Mouse (Mus musculus): ENCODE results near the gene Trpc1.

Gene Trpc1

DNA sequence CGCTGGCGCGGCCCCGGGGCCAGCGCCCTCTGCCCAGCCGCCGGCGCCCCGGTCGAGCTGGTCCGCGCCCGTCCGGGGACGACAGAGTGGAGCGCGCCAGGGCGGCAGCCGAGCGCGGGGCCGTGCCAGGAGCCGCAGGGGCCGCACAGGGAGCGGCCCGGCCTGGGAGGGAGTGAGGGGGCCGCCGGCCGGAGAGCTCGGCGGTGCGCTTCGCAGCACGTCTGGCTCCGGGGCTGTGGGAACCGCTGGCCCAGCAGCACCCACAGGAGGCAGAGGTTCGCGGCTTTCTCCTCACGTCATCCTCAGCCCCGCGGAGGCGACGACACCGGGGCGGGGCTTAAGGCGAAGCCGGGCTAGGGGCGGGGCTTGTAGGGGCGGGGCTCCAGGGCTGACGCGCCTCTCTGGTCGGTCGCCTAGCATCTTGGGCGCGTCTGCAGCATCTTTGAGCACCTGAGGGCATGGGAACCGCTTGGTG lies at the start of gene Trpc1:
Gene Trpc1 (minus strand): TSS at position 339 of the 475 bp plus-strand sequence.
- DNase-seq (ENCODE audit: extremely low spot score, low spot score): peak; percentile 87

DNA sequence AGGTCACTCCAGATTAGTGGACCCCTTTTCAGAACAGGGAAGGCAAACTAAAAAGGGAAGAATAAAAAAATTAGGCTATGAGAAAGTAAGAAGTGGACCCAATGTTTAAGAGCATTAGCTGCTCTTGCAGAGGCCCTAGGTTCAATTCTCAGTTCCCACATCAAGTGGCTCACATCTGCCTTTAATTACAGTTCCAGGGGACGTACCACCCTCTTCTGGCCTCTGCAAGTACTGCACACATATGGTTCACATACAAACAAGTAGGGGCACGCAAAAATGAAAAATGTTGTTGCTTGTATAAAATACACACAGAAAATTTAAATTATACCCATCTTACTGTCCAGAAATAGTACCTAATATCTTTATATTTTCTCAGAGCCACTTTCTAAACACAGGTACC lies 46.1 kb upstream of the Trpc1 start:
- no peak for DNase-seq (ENCODE audit: extremely low spot score, low spot score)

DNA sequence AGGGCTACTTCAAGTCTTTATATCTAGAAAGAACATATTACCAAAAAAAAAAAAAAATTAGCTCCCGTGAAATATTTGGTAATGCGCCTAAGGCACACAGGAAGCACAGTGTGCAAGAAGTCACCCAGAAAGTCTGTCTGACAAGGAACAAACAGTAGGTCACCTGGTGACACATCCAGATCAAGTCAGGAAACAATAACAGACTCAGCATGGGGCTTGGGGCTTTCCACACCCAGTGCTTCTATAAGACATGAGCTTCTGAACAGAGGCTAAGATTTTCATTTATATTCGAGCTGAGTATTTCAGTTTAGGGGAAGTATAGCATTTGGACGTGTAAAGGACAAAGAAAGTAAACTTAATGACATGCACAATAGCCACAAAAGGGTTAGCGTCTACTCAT lies 45.7 kb upstream of the Trpc1 start:
- DNase-seq (ENCODE audit: extremely low spot score, low spot score): no peak

DNA sequence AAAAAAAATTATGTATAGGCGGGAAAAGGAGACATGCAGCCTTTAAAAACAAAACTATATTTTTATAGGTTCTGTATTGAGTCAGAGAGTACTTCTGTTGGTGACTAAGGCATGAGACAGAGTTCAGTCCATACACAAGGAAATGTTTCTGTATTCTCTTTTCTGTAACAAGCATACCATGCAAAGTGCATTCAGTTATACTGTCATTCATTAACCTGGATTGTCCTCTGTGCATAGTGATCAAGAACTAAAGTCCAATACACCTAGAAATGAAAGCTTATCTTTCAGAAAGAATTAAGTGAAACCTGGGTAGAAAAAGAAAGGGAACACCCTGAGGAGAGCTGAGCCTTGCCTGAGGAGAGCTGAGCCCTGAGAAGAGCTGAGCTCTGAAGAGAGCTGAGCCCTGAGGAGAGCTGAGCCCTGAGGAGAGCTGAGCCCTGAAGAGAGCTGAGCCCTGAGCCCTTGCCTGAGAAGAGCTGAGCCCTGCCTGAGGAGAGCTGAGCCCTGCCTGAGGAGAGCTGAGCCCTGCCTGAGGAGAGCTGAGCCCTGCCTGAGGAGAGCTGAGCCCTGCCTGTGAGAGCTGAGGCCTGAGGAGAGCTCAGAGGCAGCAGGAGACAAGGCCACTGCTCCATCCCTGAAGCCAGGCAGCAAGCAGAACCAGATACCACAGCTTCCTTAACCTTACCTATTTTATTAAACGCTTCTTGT lies 45.1 kb upstream of the Trpc1 start:
- DNase-seq (ENCODE audit: extremely low spot score, low spot score): no peak

DNA sequence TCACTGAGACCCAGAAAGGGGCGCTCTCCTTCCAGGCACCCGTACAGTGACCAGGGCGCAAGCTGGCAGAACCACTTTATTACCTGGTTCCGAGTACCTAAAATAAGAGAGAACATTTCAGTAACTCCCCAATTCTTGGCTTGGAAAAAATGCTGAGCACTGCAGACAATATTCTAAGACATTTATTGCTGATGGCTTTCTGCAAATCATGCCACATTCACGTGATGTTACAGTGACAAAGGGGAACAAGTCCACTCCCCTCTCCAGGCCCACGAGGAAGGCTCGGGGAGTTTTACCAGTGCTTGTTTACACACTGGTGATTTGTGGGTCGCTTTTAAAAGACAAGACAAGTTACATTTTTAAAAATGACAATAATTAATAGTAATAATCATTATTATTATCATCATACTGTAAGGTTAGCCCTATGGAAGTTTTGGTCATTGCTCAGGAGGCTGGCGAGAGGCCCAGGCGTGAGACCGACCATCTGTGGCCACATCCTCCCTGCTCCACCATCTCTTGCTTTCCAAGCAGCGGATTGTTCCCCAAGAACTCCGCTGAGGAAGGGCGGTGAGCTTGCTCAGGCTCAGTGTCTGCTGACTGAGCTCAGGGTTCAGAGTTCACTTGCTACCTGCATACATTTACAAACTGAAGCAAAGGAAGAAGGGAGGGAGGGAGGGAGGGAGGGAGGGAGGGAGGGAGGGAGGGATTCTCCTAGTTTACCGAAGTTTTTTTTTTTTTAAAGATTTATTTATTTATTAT lies 44.0 kb upstream of the Trpc1 start:
- DNase-seq (ENCODE audit: extremely low spot score, low spot score): no peak

DNA sequence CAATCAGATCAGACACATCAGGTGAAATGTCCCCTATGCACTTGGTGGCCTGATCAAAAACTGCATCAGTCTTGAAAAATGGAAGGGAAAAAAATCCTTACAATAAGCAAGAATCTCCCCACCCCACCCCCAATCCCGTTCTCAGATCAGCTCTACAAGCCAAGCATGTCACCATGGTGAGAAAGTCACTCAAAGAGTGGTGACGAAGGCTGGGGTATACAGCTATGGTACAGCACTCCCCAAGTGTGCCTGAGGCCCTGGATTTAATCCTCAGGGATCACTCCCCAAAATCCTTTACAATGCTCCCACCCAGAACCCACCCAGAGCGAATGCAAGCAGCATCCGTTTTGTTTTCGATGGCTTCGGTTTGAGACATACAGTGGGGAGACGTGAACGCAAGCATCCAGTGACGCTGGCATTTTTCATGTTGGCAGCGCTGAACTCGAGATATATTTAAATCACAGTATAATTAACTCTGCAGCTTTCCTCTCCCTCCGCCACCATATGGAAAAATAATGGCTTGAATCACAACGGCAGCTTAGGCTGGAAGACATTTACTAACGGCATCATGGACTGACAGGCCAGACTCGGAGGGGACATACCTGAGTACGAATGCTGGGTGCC lies 34.8 kb upstream of the Trpc1 start:
- DNase-seq (ENCODE audit: extremely low spot score, low spot score): no peak

DNA sequence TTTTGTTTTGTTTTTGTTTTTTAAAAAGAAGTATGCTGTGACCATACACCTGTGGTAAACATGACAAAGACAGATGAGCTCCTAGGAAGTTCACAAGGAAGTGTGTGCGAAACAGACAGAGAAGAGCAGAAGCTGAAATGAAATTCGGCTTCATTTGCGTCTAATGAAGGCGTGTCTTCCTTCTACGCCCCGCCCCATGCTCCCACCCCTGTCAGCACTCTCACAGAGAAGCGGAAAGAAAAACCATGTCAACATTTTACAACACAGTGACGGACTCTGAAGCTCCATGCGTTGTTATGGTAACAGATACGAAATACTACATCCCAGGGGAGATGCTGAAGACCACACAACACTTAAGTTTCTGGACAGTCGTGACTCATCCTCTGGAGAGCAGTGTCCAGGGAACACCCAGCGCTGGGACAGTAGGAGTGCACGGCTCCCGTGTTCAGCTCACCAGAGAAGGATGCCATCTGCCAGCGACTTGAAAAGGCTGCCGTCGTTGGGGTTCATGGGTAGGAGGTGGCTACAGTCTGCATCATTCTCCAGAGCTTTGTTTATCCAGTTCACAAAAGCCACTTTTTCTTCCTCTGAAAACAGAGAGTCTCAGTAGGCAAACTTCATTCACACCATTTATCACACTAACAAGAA lies 33.6 kb upstream of the Trpc1 start:
- no peak for DNase-seq (ENCODE audit: extremely low spot score, low spot score)

DNA sequence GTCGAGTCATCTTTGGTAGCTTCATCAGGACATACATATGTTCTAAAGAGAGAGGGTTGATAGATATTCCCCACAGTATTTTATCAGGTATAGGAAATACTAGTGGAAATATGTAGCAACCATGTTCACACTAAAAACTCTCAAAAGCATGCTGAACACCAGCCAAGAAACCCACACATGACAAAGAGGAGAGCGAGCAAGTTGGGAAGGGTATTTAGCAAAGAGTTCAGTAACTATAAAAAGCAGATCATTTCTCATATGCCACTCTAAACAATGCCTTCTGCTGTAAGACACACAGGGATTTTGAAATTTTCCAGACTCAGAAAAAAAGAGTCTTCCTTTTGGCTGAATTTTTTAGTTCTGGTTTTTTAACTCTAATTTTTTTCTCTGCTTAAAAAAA lies 21.5 kb upstream of the Trpc1 start:
- DNase-seq (ENCODE audit: extremely low spot score, low spot score): no peak

DNA sequence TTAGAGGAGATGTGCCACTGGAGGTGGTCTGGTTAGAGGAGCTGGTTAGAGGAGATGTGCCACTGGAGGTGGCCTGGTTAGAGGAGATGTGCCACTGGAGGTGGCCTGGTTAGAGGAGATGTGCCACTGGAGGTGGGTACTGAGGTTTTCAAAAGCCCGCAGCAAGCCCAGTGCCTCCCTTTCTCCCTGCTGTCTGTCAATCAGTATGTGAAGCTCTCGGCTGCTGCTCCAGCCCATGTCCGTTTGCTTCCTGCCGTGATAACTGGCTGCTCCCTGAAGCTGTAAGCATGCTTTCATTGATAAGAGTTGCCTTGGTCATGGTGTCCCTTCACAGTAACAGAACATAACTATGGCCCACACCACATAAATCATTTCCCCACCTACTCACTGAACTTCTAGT lies 13.0 kb upstream of the Trpc1 start:
- no peak for DNase-seq (ENCODE audit: extremely low spot score, low spot score)

DNA sequence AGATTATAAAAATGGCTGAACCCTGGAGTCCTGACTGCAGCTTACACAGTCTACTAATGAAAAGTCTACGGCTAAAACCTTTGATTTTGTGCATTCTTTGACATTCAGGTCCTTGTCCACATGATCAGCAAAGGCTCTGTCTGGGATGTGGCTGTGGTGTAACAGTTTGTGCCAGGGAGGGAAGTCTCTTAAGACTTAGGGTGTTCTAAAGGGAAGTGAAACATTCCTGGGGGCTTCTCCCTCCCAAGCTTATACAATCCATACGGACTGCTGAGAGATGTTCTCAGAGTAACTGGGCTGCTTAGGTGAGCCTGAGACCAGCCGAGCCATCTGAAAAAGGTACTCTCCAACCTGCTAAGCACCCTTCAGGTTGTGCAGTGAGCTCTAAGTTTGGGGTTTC lies 12.1 kb upstream of the Trpc1 start:
- no peak for DNase-seq (ENCODE audit: extremely low spot score, low spot score)

DNA sequence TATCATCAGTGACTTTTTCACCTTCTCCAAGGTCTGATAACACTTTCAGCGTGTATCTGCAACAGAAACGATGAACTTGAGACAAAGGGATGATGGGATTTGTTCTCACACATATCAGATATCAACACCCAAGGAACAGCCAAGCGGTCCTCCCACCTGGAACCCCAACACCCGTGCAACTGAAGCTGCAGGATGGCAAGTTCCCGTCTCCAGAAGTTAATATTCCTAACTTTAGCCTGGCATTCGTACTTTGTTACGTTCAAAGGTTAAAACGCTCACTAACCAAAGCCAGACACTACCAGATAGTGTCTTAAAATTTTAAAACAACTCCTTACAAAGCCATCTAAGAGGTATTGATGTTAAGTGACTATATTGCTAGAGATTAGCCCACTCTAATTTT lies 11.2 kb upstream of the Trpc1 start:
- no peak for DNase-seq (ENCODE audit: extremely low spot score, low spot score)

DNA sequence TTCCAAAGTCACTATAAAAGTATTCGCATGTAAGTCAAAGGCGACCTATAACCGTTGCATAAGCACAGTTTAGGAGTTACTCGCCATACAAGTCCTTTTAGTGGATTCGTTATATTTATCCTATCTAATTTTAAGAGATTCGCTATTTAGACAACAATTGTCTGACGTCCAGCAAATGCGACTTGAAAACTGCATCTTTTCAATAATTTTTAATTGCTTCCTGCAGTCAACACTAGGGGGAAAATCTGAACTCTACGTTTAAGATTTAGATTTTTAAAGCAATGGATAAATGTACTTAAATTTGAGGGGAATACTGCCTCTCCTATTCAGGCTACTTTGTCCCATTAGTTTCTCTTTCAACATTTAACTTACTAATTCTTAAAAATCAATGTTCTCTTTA lies 571 bp upstream of the Trpc1 start:
- no peak for DNase-seq (ENCODE audit: extremely low spot score, low spot score)

DNA sequence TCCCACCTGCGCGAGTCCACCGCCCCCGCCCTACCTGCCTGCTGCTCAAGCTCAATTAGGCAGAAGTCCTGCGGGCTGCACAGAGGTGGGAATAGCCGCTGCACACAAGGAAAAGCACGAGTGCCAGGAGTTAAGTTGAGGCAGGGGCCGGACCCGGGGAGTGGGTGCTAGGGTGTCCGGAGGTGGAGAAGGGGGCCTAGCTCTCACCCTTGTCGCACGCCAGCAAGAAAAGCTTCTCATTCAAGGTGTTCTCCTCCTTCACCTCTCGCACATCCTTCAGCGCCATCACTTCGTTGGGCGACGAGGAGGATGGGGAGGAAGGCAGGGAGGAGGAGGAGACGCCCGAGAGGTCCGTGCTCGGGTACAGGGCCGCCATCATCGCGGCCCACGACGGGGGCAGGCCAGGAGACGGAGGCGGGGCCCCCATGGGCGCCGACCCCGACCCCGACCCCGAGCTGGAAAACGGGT lies 680 bp downstream of the Trpc1 start:
- no peak for DNase-seq (ENCODE audit: extremely low spot score, low spot score)

DNA sequence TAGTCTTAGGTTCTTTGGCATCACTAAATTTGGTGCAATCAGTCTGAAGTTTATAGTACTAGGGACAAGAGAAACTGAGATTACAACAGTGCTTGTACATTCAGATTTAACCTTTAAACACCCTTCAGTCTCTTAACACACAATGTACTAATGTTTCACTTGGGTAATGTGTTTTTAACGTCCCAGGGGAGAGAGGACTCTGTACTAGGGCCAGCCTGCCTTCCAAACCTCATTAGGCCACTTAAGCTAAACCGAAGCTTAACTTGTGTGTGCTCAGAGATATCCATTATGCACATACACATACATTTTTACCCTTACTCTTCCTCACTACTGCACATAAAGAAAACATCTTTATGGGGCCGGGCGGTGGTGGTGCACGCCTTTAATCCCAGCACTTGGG lies 2.9 kb downstream of the Trpc1 start:
- DNase-seq (ENCODE audit: extremely low spot score, low spot score): no peak

DNA sequence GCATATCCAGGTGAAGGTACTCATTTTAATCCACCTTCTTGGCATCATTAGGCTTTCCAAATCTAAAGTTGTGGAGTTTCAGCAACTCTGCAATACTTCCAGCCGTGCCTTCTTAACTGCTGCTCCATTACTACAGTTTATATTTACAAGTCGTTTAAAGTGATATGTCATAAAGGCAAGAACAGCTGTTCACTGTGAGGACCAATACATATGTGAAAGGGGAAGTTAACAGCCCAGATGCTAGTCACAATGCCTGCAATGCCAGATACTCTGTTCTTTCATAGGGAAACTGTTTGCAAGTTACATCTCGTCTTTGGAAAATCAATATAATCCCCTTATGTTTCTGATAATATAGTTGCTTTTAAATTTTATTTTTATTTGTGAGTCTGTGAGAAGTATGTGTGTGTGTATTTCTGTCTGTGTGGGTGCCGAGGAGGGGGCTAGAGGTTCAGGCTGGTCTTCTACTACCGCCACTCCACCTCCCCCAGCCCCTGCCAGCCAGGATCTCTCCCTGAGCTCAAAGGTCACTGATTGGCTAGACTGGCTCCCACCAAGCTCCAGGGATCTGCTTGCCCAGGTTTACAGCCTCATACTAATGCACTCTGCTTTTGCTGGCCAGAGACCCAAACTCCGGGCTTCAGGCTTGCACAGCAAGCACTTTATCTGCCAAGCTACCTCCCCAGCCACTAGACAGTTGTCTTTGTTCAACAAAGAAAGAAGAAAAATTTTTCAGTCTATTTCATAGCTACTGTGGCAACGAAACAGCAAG lies 5.1 kb downstream of the Trpc1 start:
- DNase-seq (ENCODE audit: extremely low spot score, low spot score): no peak

DNA sequence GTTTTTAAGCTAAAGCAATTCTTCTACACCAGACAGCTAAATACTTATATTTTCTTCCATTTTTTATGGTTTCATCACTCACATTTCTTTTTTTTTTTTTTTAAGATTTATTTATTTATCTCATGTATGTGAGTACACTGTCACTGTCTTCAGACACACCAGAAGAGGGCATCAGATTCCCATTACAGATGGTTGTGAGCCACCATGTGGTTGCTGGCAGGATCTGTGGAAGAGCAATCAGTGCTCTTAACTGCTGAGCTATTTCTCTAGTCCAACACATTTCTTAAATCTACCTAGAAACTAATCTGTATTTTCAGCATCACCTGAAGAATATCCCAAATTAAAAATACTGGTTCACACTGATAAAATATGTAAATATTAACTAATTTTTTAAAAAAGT lies 13.9 kb downstream of the Trpc1 start:
- DNase-seq (ENCODE audit: extremely low spot score, low spot score): no peak

DNA sequence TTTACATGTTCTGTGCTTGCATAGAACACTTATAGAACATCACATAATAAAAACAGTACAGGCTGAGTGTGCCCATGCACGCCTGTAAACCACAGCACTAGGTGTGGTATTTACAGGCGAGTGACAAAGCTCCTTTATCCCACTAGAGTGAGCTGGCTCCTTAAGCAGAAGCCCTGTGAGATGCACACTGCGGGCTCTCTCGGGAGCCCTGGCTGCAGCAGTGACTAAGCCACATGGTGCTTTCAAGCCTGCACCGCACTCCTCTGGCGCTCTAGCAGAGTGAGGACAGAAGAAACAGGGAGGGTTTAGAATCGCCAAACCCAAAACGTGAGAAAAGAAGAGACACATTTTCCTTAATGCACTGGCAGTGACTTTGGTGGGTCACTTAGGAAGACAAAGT lies 37.6 kb downstream of the Trpc1 start:
- DNase-seq (ENCODE audit: extremely low spot score, low spot score): no peak

DNA sequence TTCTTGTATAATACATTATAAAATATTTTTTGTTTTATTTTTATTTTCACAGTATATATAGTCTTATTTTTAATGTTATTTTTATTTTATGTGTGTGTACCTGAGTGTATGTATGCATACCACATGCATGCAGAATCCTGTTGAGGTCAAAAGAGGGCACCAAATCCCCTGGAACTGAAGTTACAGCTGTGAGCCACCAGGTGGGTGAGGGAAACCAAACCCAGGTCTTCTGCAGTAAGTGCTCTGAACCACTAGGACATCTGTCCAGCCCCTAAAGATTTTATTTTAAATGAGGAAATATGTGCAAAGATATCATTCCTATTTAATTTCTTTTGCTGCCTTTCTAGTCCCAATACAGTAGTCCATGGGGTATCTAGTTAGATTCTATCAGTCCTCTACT lies 41.2 kb downstream of the Trpc1 start:
- no peak for DNase-seq (ENCODE audit: extremely low spot score, low spot score)

DNA sequence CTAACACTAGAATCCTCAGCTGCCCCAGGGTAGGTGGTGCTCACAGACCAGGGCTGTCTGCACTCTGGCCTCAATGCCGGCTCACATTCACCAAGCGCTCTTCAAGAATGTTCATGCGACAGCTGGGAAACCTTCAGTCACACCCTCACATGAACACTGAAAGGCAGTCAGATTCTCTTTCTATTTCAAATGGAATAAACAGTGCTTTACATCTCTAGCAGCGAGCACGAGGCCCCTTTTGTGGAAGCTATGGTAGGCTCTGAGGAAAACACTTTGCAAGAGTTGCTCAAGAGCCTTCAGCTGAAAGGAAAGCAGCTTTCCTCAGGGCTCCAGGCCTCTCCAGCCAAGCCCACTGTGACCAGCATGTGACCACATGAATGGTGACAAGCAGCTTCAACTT lies 44.8 kb downstream of the Trpc1 start:
- no peak for DNase-seq (ENCODE audit: extremely low spot score, low spot score)

DNA sequence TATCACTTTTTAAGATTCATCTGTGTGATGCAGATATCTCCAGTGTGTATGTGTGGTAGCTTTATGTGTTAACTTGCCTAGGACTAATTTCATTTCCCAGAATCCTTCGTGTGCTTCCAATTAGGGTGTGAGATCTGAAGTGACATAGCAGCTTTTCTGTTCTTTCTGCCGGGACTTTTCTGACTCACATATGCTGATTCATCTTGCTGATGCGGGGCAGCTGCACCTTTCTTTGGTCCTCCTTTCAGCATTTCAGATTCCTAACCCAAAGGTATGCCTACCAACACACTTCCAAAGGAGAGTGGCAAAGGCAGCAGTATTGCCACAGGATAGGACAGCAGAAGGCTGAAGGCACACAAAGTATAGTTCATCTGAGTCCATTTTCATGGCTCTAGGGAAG lies 46.1 kb downstream of the Trpc1 start:
- no peak for DNase-seq (ENCODE audit: extremely low spot score, low spot score)

DNA sequence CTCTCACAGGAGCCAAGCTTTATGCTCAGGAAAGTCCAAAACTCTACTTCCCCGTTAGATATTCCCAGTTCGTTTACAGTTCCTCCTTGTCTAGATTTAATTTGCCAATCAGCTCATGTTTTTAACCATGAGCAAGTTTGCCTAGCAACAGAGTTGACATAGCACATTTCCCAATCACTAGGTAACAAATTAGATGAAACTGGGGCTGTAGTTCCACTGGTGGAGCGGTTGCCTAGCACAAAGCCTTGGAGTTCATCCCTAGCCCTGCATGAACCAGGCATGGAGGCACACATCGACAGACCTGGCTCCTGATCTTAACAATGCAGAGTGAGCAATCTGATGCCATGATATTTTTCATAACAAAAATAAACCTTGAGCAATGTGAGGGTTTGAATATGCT lies 50.9 kb downstream of the Trpc1 start:
- no peak for DNase-seq (ENCODE audit: extremely low spot score, low spot score)
